Mouse (Mus musculus) bone marrow, adult 2 months (tissue): ENCODE results near the gene Rxrb.

ENCODE experiments used
- CTCF ChIP-seq: fragments of 200-500 bp; IDR thresholded peaks from 2 replicates; pipeline ENCODE4 v1.5.1; 2011; ENCODE audit warnings: low read length, control low read depth; ENCODE audit not compliant: control insufficient read depth, insufficient read depth
- POLR2A ChIP-seq: fragments of 200-500 bp; IDR thresholded peaks from 2 replicates; pipeline ENCODE4 v1.6.1; 2011; ENCODE audit warnings: low read depth, mild to moderate bottlenecking, control low read depth, low read length, borderline replicate concordance; ENCODE audit not compliant: control insufficient read depth

GRCm38 (mm10) chr17:34006570-34006969 lies 25.0 kb upstream of the Rxrb start:
- TF ChIP-seq POLR2A (no peak), CTCF (no peak)
